Mouse (Mus musculus) E14TG2a.4 (cell line): ENCODE data around the gene Slc25a5.

Experiments used
- CTCF ChIP-seq: conservative IDR thresholded peaks from 2 replicates; pipeline ENCODE4 v1.5.1; 2014; ENCODE audit warnings: low read length
- NANOG ChIP-seq: IDR thresholded peaks from 2 replicates; pipeline ENCODE4 v1.6.1; 2014; ENCODE audit warnings: borderline replicate concordance, low read length, mixed read lengths
- POU5F1 ChIP-seq: IDR thresholded peaks from 2 replicates; pipeline ENCODE4 v1.6.1; 2014; ENCODE audit warnings: low read length, borderline replicate concordance

GRCm38 (mm10) chrX:36796163-36796581, 721 bp downstream of the Slc25a5 start:
- TF ChIP-seq CTCF: no peak
- no peak for TF ChIP-seq NANOG
- no peak for TF ChIP-seq POU5F1
